Mouse (Mus musculus) duodenum, adult 2 months (tissue): ENCODE measurements around the gene Ly6c2. TPM values are rescaled to one million over a fixed set of nuclear protein-coding genes. Genes with fewer than 3 reads are reported as not detected.

Experiments used
- polyA plus RNA-seq: library from polyadenylated mRNA; depleted of rRNA; stranded (reverse); fragments of >200 nt; gene quantifications from 2 replicates; pipeline ENCODE4 v1.2.3, GENCODE M21; 2012; ENCODE audit warnings: low replicate concordance; rRNA removed

Gene Ly6c2
- polyA plus RNA-seq: 15.0 and 17.7 TPM in 2 replicates

DNA sequence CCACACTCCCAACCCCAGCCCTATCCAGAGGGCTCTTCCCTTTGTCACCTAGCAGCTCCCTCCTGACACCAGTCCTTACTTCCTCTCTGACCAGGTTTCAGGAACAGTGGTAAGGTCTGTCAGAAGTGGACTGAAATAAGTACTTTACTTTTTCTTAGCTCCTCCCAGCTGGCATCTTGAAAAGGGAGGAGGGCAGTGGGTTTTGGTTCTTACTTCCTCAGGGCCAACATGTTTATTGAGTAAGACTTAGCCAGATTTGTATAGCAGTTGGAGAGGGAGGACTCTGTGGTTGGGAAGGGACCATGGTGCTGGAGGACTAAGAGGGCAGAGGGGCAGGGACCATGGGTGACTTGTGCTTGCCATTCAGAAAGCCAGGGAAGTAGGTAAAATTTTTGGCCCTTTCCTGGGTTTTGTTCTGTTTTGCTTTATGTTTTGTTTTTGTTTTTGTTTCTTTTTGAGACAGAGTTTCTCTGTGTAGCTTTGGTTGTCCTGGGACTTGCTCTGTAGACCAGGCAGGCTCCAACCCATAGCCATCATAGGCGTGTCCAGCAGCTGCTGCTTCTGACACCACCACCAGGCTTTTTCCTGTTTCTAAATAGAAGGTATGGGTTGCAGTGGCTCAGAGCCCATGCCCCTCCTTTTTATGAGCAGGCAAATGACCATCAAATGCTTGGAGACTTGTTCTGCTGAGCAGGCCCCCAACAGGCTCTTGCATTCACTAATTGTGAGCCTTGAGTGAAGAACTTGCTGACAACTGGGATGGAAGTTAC is at the start of gene Ly6c2:
Gene Ly6c2 (minus strand): TSS at position 110 of the 770 bp plus-strand sequence.

DNA sequence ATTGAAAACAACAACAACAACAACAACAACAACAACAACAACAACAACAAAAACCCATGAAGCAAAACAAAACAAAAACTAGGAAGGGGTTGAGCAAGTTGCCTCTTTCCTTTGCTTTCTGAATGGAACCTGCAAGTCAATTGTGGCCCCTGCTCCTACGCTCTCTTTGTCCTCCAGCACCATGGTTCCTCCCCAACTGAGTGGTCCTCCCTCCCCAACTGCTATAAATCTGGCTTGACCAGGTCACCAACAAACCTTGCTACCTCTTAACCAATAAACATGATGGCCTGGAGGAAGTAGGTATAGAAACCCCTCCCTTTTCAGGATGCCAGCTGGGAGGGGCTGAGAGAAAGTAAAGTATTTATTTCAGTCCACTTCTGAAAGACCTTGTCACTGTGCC is 43.2 kb upstream of the Ly6c2 start, which contains the start of gene Ly6g:
Gene Ly6g (plus strand): TSS at position 301 of the 400 bp plus-strand sequence.

Other genes starting within 250 kb of the Ly6c2 start
- gene 2010109I03Rik, start 214.9 kb downstream of the Ly6c2 start, polyA plus RNA-seq: 12.4 and 211 TPM in 2 replicates
- 0.09 and 0.23 TPM in 2 replicates for gene Ly6i, start 128.5 kb downstream of the Ly6c2 start, polyA plus RNA-seq
- 22.8 and 23.0 TPM in 2 replicates for gene Ly6a, start 113.9 kb downstream of the Ly6c2 start, polyA plus RNA-seq
- gene Ly6c1, start 63.1 kb downstream of the Ly6c2 start, polyA plus RNA-seq: 81.0 and 83.6 TPM in 2 replicates
- gene Ly6g, start 43.3 kb upstream of the Ly6c2 start, polyA plus RNA-seq: not detected in 2 replicates
- gene BC025446, start 104.4 kb upstream of the Ly6c2 start, polyA plus RNA-seq: 15.5 and 41.8 TPM in 2 replicates
- gene Ly6f, start 156.5 kb upstream of the Ly6c2 start, polyA plus RNA-seq: not detected in 2 replicates